Mouse (Mus musculus) brown adipose tissue, adult 24 weeks (tissue): ENCODE measurements around the gene Dennd5a. TPM values are rescaled to one million over a fixed set of nuclear protein-coding genes. Genes with fewer than 3 reads are reported as not detected.

Experiments
- H3K27ac ChIP-seq: fragments of 200-500 bp; replicated peaks from 2 replicates; pipeline ENCODE4 v1.5.1; 2012; ENCODE audit warnings: low read depth, mild to moderate bottlenecking, low read length
- H3K4me1 ChIP-seq: fragments of 200-500 bp; 2 replicates; pipeline ENCODE4 v1.6.1; 2012; ENCODE audit warnings: low read length, mixed read lengths; ENCODE audit not compliant: control insufficient read depth, insufficient read depth, insufficient read length
- H3K4me3 ChIP-seq: fragments of 200-500 bp; 2 replicates; pipeline ENCODE4 v1.5.1; 2012; ENCODE audit warnings: low read depth, mild to moderate bottlenecking, low read length, moderate library complexity; ENCODE audit not compliant: insufficient read depth
- polyA plus RNA-seq: library from polyadenylated mRNA; stranded (reverse); fragments of >200 nt; gene quantifications from 2 replicates; pipeline ENCODE4 v1.2.4, GENCODE M21; 2012; ENCODE audit not compliant: missing spikeins, insufficient read depth, insufficient read length

Dennd5a gene
- polyA plus RNA-seq, 1 experiment, result 94.7 TPM

- peaks cover 20% of the 10 kb centered on the region for H3K4me1 ChIP-seq
- no peak overlapping the region for H3K27ac ChIP-seq
- H3K4me3 ChIP-seq, result no peak overlapping the region
These were observed 9.0 kb downstream of the Dennd5a start for GRCm38 (mm10) chr7:109951297-109951696.

GRCm38 (mm10) chr7:109944421-109945034, 15.7 kb downstream of the Dennd5a start:
- Histone ChIP-seq H3K4me1 (peaks cover 12% of the 10 kb centered on the region; the same call in 1 of the 2 replicates), H3K27ac (no peak overlapping the region), H3K4me3 (no peak overlapping the region)

- H3K4me1 ChIP-seq, result no peaks in the 10 kb centered on the region
- no peak overlapping the region for H3K27ac ChIP-seq
- no peak overlapping the region for H3K4me3 ChIP-seq
These were observed 30.6 kb downstream of the Dennd5a start for GRCm38 (mm10) chr7:109929628-109930027.

- H3K4me3 ChIP-seq, result no peak overlapping the region
- no peaks in the 10 kb centered on the region for H3K4me1 ChIP-seq
- H3K27ac ChIP-seq, result no peak overlapping the region
These were observed 31.9 kb downstream of the Dennd5a start for GRCm38 (mm10) chr7:109928365-109928764.

- no peak overlapping the region for H3K4me3 ChIP-seq
- no peaks in the 10 kb centered on the region for H3K4me1 ChIP-seq
These were observed 35.3 kb downstream of the Dennd5a start for GRCm38 (mm10) chr7:109924965-109925364.

GRCm38 (mm10) chr7:109922889-109923288, 37.4 kb downstream of the Dennd5a start:
- Histone ChIP-seq H3K27ac (no peak overlapping the region), H3K4me1 (no peaks in the 10 kb centered on the region), H3K4me3 (no peak overlapping the region)

More at GRCm38 (mm10) chr7:109924965-109925364, 35.3 kb downstream of the Dennd5a start:
- H3K27ac ChIP-seq, result no peak overlapping the region

GRCm38 (mm10) chr7:109906165-109906564, 54.1 kb downstream of the Dennd5a start:
- no peaks in the 10 kb centered on the region for H3K4me1 ChIP-seq
- no peak overlapping the region for H3K4me3 ChIP-seq
- H3K27ac ChIP-seq, result no peak overlapping the region

- Histone ChIP-seq H3K4me1 (no peaks in the 10 kb centered on the region), H3K27ac (no peak overlapping the region), H3K4me3 (no peak overlapping the region)
These were observed 59.3 kb downstream of the Dennd5a start for GRCm38 (mm10) chr7:109900921-109901320.

GRCm38 (mm10) chr7:109898911-109899310, 61.4 kb downstream of the Dennd5a start:
- H3K4me3 ChIP-seq, result no peak overlapping the region
- no peaks in the 10 kb centered on the region for H3K4me1 ChIP-seq
- H3K27ac ChIP-seq, result no peak overlapping the region

- H3K27ac ChIP-seq, result no peak overlapping the region
- no peak overlapping the region for H3K4me3 ChIP-seq
- no peaks in the 10 kb centered on the region for H3K4me1 ChIP-seq
These were observed 67.7 kb downstream of the Dennd5a start for GRCm38 (mm10) chr7:109892530-109892929.

- Histone ChIP-seq H3K4me3 (no peak overlapping the region), H3K27ac (no peak overlapping the region), H3K4me1 (no peaks in the 10 kb centered on the region)
These were observed 68.5 kb downstream of the Dennd5a start for GRCm38 (mm10) chr7:109891786-109892185.

- H3K4me1 ChIP-seq, result no peaks in the 10 kb centered on the region
- no peak overlapping the region for H3K27ac ChIP-seq
- no peak overlapping the region for H3K4me3 ChIP-seq
These were observed 70.0 kb downstream of the Dennd5a start for GRCm38 (mm10) chr7:109890256-109890655.

GRCm38 (mm10) chr7:109889300-109889699, 71.0 kb downstream of the Dennd5a start:
- Histone ChIP-seq H3K4me3 (no peak overlapping the region), H3K4me1 (no peaks in the 10 kb centered on the region), H3K27ac (no peak overlapping the region)

GRCm38 (mm10) chr7:109886249-109886648, 74.0 kb downstream of the Dennd5a start:
- Histone ChIP-seq H3K27ac (no peak overlapping the region), H3K4me3 (no peak overlapping the region), H3K4me1 (no peaks in the 10 kb centered on the region)

GRCm38 (mm10) chr7:109882574-109882973, 77.7 kb downstream of the Dennd5a start:
- Histone ChIP-seq H3K4me3 (no peak overlapping the region), H3K27ac (no peak overlapping the region), H3K4me1 (0 out of 2 replicates have a peak, but pooled peaks cover 4% of the 10 kb centered on the region)

- no peak overlapping the region for H3K27ac ChIP-seq
- H3K4me1 ChIP-seq, result 0 out of 2 replicates have a peak, but pooled peaks cover 4% of the 10 kb centered on the region
- H3K4me3 ChIP-seq, result no peak overlapping the region
These were observed 78.6 kb downstream of the Dennd5a start for GRCm38 (mm10) chr7:109881561-109882099.
